ENCODE assay signal across 22 mouse cellular contexts in genomic region chr8:123668681-123669080, GRCm38 (mm10). TPM values are rescaled to one million over a fixed set of nuclear protein-coding genes. Genes with fewer than 3 reads are reported as not detected.
DNase-seq lines count a peak whose midpoint lies in the region; ATAC-seq and TF ChIP-seq lines count a peak whose summit lies in the region.
"Had no signal": no experiment of that assay in that cellular context is flagged by ENCODE, and none has a peak within 500 bp of the region (broad histone marks: within the 10 kb centered on the region; RNA-seq: fewer than 3 reads in every experiment).

No protein-coding gene starts in this region.

- WGBS in embryonic facial prominence, embryonic 13.5 days: 52% methylated on average over 4 of the region's 4 CpGs
- 51% methylated on average over 4 of the region's 4 CpGs for WGBS in embryonic facial prominence, embryonic 10.5 days
- WGBS in lung, embryonic 14.5 days: 18% methylated on average over 4 of the region's 4 CpGs

- H3K27me3 ChIP-seq in embryonic facial prominence, embryonic 13.5 days: no peaks in the 10 kb centered on the region
- peaks cover 9% of the 10 kb centered on the region; the same call in 1 of the 2 replicates for H3K27me3 ChIP-seq in embryonic facial prominence, embryonic 10.5 days (replicated peaks; ENCODE audit: low read depth, poor library complexity, severe bottlenecking)
- no peaks in the 10 kb centered on the region for H3K27me3 ChIP-seq in lung, embryonic 14.5 days (ENCODE audit: insufficient read depth, low read length)
- H3K27me3 ChIP-seq: heart, embryonic 15.5 days; hindbrain, embryonic 13.5 days; kidney, embryonic 15.5 days had no signal

- no peaks in the 10 kb centered on the region for H3K9me3 ChIP-seq in embryonic facial prominence, embryonic 13.5 days
- no peaks in the 10 kb centered on the region for H3K9me3 ChIP-seq in embryonic facial prominence, embryonic 10.5 days
- H3K9me3 ChIP-seq in lung, embryonic 14.5 days (ENCODE audit: low read depth, low read length): no peaks in the 10 kb centered on the region
- H3K9me3 ChIP-seq: heart, embryonic 15.5 days; hindbrain, embryonic 13.5 days; kidney, embryonic 15.5 days; limb, embryonic 10.5 days; midbrain, embryonic 10.5 days had no signal

- peaks cover 11% of the 10 kb centered on the region for H3K4me1 ChIP-seq in embryonic facial prominence, embryonic 13.5 days
- peaks cover 40% of the 10 kb centered on the region for H3K4me1 ChIP-seq in embryonic facial prominence, embryonic 10.5 days
- H3K4me1 ChIP-seq in lung, embryonic 14.5 days (ENCODE audit: insufficient read depth): no peaks in the 10 kb centered on the region

- 0 out of 2 replicates have a peak overlapping the region, but pooled peaks have one; percentile 32 for H3K9ac ChIP-seq in embryonic facial prominence, embryonic 13.5 days
- H3K9ac ChIP-seq in lung, embryonic 14.5 days: no peak overlapping the region
- H3K9ac ChIP-seq: heart, embryonic 15.5 days; hindbrain, embryonic 13.5 days; kidney, embryonic 15.5 days had no signal

- H3K4me3 ChIP-seq in embryonic facial prominence, embryonic 13.5 days: no peak overlapping the region
- no peak overlapping the region for H3K4me3 ChIP-seq in embryonic facial prominence, embryonic 10.5 days
- no peak overlapping the region for H3K4me3 ChIP-seq in lung, embryonic 14.5 days (ENCODE audit: low read depth, low read length)
- H3K4me3 ChIP-seq: heart, embryonic 15.5 days; hindbrain, embryonic 13.5 days; kidney, embryonic 15.5 days; limb, embryonic 10.5 days; midbrain, embryonic 10.5 days had no signal

- peaks cover 9% of the 10 kb centered on the region for H3K36me3 ChIP-seq in embryonic facial prominence, embryonic 13.5 days
- H3K36me3 ChIP-seq in embryonic facial prominence, embryonic 10.5 days (replicated peaks): peaks cover 11% of the 10 kb centered on the region
- H3K36me3 ChIP-seq in lung, embryonic 14.5 days (ENCODE audit: insufficient read depth): peaks cover 10% of the 10 kb centered on the region
- H3K36me3 ChIP-seq: G1E; kidney, embryonic 15.5 days had no signal

- H3K27ac ChIP-seq in embryonic facial prominence, embryonic 13.5 days: no peak overlapping the region
- H3K27ac ChIP-seq in embryonic facial prominence, embryonic 10.5 days (replicated peaks): no peak overlapping the region
- H3K27ac ChIP-seq in lung, embryonic 14.5 days (ENCODE audit: low read depth): no peak overlapping the region
- H3K27ac ChIP-seq: heart, embryonic 15.5 days; hindbrain, embryonic 13.5 days; kidney, embryonic 15.5 days; limb, embryonic 10.5 days; midbrain, embryonic 10.5 days had no signal

- no peak for TF ChIP-seq CTCF in lung, embryonic 14.5 days (IDR thresholded peaks at IDR 0.05; ENCODE audit: low read depth)

- DNase-seq in embryonic facial prominence, embryonic 10.5 days (ENCODE audit: low spot score): no peak
- DNase-seq in lung, embryonic 14.5 days: peak; percentile 61
- DNase-seq in lung, postnatal 4 days: no peak
- peak; percentile 66 for DNase-seq in R1 (ENCODE audit: low read depth, low spot score)
- no peak for DNase-seq in gastrocnemius, postnatal 10 days
- no peak for DNase-seq in layer of hippocampus, adult 9-11 months
- DNase-seq: adrenal gland, postnatal 14 days; cerebellum, adult 11 months; cerebellum, adult 9-11 months; gastrocnemius, postnatal 36 days; heart, postnatal 36 days; kidney, adult 11 months; kidney, postnatal 4 days; right cerebral cortex, postnatal 4 days; thymus, postnatal 25 days had no signal

- ATAC-seq in embryonic facial prominence, embryonic 13.5 days (ENCODE audit: insufficient number of reproducible peaks, insufficient read depth, low FRiP score, low TSS enrichment, low read depth): no peak
- ATAC-seq in lung, embryonic 14.5 days (ENCODE audit: insufficient read depth): no peak

- H3K4me2 ChIP-seq in embryonic facial prominence, embryonic 13.5 days: no peak overlapping the region
- no peak overlapping the region for H3K4me2 ChIP-seq in lung, embryonic 14.5 days
- H3K4me2 ChIP-seq: heart, embryonic 15.5 days; hindbrain, embryonic 13.5 days; kidney, embryonic 15.5 days had no signal

RNA-seq across cellular contexts. Expression of gene Rhou, which starts 15.0 kb away (rescaled TPM):
- 6.9 and 8.3 TPM in 2 replicates for polyA plus RNA-seq in embryonic facial prominence, embryonic 13.5 days (2015; fragmentation: Nextera tagmentation; extraction: Ambion mirVana)
- polyA plus RNA-seq in embryonic facial prominence, embryonic 10.5 days (2016; fragmentation: Nextera tagmentation; extraction: Ambion mirVana): 6.2 and 6.3 TPM in 2 replicates
- polyA plus RNA-seq in lung, embryonic 14.5 days (2014; fragmentation: Nextera tagmentation; extraction: Ambion mirVana): 12.3 and 12.9 TPM in 2 replicates
- total RNA-seq in gastrocnemius, postnatal 10 days (2021): 1 to 10 TPM; 4.1 to 4.7 TPM
- polyA plus RNA-seq: G1E had no signal

Comparison
In these comparisons a context has a peak if more than half of its experiments do, and no peak if none do; other contexts are left out.
1. DNase-seq: peak in lung, embryonic 14.5 days (single experiment) and R1 (single experiment); none in embryonic facial prominence, embryonic 10.5 days (single experiment), lung, postnatal 4 days (0 of 2), gastrocnemius, postnatal 10 days (single experiment) and layer of hippocampus, adult 9-11 months (single experiment).